Mouse (Mus musculus) E14TG2a.4 (cell line): ENCODE results near the gene Vdac1.

ENCODE experiments used
- CTCF ChIP-seq: conservative IDR thresholded peaks from 2 replicates; pipeline ENCODE4 v1.5.1; 2014; ENCODE audit warnings: low read length
- NANOG ChIP-seq: IDR thresholded peaks from 2 replicates; pipeline ENCODE4 v1.6.1; 2014; ENCODE audit warnings: borderline replicate concordance, low read length, mixed read lengths

DNA sequence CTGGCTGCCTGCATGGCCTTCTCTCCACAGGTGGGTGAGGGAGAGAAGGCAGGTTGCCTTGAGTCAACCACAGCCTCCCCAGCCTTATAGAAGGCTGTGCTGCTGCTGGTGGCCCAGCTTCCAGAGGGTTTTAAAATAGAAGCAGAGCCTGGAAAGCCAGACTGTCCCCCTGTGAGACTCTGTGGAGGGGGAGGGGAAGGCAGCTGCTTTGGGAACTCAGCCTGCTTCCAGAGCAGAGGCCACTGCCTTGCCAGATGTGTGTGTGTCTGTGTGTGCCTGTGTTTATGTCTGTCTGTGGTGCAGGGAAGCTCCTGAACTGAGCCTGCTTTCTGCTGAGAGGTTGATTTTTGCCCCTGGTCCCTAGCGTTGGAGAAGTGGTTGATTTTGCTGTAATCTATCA lies 4.5 kb downstream of the Vdac1 start:
- TF ChIP-seq CTCF: no peak
- TF ChIP-seq NANOG: no peak
